Mouse (Mus musculus): ENCODE results near the gene Fbp1. TPM values are rescaled to one million over a fixed set of nuclear protein-coding genes. Genes with fewer than 3 reads are reported as not detected.
"Not testable (repeated sequence)": the region's sequence is repeated elsewhere in the genome, so short reads cannot be mapped to it uniquely, and the experiment has no call there.

The Fbp1 gene
- 17.6 and 25.5 TPM in 2 replicates for polyA plus RNA-seq (2012; rRNA removed)

DNA sequence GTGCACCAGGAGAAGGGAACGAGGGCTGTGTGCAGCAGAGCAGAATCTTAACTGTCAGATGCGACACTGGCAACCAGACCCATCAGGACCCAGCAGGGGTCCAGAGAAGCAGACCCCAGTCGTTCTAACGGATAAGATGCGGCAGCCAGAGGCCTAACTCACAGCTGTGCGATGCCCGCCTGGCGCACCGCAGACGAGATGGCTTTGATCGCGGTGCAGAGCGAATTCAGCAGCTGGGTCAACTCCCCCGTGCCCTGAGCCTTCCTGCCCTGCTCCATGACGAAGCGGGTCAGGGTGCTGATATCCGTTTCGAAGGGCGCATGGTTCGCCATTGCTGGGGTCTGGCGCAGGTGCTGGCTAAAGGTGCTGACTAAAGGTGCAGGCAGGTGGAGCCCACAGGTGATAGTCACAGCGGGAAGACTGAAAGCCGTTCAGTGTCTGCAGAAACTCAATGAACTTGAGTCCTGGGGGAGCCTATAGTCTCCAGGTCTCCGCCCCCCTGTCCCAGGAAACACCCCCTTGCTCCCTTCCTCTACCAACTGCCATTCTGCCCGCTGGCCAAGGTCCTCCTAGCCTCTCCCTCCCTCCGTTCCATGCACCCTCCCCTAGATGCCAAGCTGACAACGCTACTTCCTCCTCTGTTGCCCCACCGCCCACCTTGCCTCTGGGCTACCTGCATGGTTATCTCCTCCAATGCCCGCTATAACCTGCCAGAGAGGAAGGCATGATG, at the start of gene Fbp1:
Gene Fbp1, minus strand, starts transcription at position 571 of the 730 bp plus-strand sequence.
- DNase-seq (ENCODE audit: low read depth, low spot score) = no peak
- 16% methylated on average over 29 of the region's 29 CpGs for WGBS

DNA sequence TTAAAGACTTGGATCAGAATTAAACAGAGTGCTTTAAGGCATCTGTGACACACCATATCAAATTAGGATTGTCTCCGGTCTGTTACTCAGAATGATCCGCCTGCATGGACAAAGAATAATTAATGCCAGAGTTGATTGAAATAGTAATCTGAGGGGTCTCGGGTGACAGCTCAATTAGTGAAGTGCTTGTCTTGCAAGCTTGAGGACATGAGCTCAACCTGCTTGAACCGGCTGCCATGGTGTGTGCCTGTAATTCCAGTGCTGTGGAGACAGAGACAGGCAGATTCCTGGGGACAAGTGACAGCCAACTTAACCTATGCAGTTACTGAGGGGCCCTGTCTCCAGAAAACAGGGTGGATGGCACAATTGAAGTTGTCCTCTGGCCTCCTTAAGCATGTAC, 44.4 kb upstream of the Fbp1 start:
- WGBS = 93% methylated on average over 4 of the region's 4 CpGs

DNA sequence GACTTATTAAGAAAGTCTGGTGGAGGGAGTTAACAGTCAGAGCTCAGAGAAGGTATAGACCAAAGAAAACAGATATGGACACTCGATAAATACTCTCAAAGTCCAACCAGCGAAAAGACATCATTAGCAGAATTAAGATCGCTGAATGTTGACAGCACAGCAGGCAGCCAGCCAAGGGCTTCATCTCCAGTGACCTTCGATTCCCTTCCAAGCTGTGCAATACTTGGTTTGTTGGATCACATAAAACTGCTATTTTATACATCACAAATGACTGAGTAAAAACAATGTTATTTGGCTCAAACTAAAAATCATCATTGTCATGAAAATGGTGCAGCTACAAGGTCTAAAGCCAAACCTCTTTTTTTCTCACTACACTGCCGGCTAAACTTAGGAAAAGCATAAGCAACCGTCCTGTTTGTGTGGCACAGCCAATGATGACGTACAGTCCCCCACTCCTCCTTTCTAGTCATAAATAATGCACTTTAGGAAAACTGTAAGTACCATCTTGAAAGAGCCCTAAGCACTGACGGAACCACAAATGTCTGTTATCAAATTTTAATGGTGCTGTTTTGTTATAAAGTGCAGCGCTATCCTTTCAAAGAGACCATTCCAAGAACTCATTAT, 41.8 kb upstream of the Fbp1 start:
- DNase-seq (ENCODE audit: low read depth, low spot score) = no peak
- 61% methylated on average over 9 of the region's 9 CpGs for WGBS

More for the DNA sequence above, 44.4 kb upstream of the Fbp1 start:
- DNase-seq (ENCODE audit: low read depth, low spot score) = no peak

DNA sequence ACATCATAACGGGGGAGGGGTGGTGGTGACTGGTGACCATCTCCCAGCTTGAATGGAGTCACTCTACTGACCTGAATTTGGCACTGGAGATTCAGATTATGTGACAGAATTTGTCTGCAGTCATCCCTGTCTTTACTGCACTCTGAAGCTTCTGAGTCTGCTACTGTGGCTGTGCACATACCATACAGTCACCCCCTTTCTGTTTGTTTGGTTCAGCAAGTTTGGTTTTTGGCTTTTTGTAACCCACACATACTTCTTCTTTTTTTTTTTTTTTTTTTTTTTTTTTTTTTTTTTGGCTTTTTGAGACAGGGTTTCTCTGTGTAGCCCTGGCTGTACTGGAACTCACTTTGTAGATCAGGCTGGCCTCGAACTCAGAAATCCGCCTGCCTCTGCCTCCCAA, 41.1 kb upstream of the Fbp1 start:
- 82% methylated on average over 3 of the region's 3 CpGs for WGBS
- not testable (repeated sequence) for DNase-seq (ENCODE audit: low read depth, low spot score)

DNA sequence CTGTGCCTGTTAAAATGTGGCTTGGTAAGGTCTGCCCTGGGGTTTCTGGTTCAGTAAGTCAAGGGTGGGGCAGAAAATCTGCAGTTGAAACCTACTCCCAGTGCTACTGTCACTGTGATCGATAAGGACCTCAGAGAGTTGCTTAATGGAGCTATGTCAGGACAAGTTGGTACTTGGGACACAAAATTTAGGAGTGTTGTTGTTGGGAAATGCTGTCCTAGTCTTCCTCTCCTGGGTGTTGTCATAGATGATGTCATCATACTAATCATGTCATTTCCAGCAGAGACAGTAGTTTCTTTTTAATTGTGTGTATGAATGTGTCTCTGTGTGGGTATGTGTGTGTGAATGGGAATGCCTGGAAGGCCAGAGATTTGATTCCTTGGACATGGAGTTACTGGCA, 39.4 kb upstream of the Fbp1 start:
- 74% methylated on average over 1 of the region's 1 CpGs for WGBS
- DNase-seq (ENCODE audit: low read depth, low spot score) = no peak

DNA sequence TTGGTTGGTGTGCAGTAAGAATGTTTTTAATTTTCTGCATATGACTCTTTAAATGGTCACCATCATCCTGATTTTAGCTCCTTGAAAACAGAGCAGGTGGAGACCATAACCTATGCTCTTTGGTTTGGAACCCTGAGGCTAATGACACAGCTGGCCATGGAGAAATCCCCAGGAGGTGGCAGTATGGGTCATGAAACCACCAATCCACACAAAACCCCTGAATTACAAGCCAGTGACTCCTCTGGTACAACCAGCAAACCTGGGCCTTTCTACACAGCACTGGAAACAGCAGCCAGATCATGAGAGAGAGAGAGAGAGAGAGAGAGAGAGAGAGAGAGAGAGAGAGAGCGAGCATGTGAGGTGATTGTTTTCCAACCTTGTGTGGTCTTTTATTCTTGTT, 38.4 kb upstream of the Fbp1 start:
- DNase-seq (ENCODE audit: low read depth, low spot score) = peak; percentile 4
- WGBS = 75% methylated on average over 1 of the region's 1 CpGs

DNA sequence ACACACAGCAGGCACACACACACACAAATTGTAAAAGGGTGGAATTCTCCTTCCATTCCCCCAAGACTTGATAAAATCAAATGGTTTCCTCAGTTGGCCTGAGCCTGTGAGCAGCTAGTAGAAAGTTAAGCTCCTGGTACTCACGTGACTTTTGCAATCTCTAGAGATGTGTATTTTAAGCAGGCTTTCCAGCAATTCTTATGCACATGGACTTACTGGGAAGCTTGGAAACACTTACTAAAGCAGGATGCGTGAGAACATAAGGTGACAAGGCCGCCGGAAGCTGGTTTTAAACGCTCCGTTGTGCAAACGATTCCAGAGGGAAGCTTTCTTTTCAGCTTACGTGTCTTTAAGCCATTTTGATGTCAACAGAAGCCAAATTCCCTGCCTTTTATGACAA, 35.1 kb upstream of the Fbp1 start:
- DNase-seq (ENCODE audit: low read depth, low spot score) = no peak
- 71% methylated on average over 8 of the region's 8 CpGs for whole genome bisulfite sequencing

DNA sequence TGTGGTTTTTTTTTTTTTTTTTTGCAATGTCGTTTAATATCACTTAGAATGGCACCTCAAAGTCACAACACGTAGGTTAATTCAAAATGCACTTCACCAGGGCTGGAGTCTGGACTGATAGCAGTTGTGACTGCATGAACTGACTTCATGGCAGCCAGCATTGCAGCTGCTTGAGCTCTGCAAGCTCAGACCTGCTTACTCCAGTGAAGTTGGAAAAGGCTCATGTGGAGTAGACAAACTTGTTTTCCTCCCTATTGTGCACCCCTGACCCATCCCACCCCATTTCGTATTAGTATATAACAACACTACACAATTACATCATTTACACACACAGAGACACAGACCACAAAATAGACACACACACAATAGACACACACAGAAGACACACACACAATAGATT, 34.6 kb upstream of the Fbp1 start:
- 64% methylated on average over 3 of the region's 3 CpGs for WGBS
- DNase-seq (ENCODE audit: low read depth, low spot score) = no peak

DNA sequence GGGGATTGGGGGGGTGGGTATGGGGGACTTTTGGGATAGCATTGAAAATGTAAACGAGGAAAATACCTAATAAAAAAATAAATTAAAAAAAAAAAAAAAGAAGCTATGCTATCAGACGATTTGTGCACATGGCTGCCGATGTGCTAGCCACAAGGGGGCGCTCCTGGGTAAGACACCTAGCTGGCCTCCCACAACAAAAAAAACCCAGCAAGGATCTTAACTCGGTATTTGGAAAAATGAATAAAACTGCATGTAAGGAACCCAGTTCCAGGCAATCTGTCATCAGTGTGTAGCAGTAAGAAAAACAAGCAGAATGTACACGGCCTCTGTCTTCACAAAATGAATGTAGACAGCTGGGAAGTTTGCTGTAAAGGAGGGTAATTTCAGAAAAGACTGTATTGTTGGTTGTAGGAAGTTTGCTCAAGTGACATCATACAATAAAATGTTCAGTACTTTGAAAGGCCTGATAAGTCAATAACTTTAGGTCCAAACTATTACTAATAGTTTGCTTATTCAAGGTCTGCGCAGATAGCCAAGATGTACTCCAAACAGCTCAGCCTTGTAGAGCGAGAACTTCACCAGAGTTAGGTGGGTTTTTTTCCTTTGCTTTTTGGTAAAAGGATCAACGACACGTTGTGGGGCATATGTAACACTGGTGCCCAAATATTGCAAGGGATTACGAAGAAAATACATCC, 31.7 kb upstream of the Fbp1 start:
- 21% methylated on average over 11 of the region's 11 CpGs for WGBS
- DNase-seq (ENCODE audit: low read depth, low spot score) = peak; percentile 45

DNA sequence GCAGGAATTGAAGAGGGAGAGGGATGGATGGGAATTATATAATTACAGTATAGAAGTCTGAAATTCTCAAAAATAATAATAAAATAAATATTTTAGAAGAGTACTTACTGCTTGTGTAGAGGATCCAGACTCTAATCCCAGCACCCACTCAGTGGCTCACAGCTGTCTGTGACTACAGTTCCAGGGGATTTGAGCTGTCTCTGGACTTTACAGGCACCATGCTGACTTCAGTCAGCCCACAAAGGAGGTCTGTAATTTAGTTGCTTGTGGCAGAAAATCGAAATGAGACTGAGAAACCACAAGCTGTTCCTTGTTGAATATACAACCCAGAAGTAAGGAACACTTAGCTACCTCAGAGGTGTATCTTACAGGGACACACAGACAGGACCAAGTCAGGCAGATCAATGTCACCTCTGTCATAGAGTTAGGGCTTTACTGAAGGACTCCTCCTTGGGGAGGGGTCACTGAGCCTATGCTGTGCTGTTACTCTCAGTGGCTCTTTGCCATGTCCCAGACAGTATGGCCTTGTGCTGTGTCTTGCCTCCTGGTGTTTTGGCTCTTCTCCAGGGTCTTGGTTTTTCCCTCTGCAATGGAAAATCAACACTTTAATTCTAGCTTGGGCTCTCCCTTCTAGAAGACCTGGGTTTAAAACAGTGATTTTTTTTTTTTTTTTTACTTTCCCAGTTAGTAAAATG, 29.5 kb upstream of the Fbp1 start:
- DNase-seq (ENCODE audit: low read depth, low spot score) = no peak
- WGBS = 35% methylated on average over 1 of the region's 1 CpGs

DNA sequence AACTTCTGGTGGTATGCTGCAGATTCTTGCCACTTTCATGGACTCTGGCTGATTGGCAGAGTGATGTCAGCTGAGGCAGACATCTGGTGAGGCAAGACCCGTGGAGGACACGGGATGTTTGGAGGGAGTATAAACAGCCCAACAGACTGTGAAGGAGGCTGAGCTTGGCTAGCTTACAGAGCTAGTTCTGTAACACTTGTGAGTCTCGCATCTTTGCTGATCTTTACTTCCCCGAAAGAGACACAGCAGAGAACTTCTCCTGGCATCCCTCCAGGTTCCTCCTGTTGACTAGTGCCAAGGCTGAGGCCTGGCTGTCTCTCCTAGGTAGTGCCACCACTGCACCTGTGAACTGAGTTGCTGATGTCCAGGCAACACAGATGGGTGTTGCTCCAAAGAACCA, 28.6 kb upstream of the Fbp1 start:
- DNase-seq (ENCODE audit: low read depth, low spot score) = no peak
- WGBS = 27% methylated on average over 4 of the region's 4 CpGs

DNA sequence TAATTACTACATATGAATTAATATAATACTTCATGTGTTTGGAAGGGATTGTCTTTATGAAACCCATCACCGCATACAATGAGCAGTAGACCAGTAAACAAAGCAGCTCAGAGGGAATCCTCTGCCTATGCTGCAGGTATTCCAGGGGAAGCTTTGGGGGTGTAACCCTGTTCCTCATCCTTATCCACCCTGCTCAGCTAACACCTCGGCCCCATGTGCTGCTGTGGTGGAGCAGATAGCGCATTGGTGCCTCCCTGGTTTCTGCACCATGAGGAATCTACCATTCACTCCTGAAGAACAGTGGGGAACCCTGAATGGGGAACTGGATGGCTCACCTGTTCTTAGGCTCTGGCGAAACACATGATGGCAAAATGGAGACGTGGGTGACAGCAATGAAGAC, 23.5 kb upstream of the Fbp1 start:
- DNase-seq (ENCODE audit: low read depth, low spot score) = no peak
- WGBS = 83% methylated on average over 5 of the region's 5 CpGs

DNA sequence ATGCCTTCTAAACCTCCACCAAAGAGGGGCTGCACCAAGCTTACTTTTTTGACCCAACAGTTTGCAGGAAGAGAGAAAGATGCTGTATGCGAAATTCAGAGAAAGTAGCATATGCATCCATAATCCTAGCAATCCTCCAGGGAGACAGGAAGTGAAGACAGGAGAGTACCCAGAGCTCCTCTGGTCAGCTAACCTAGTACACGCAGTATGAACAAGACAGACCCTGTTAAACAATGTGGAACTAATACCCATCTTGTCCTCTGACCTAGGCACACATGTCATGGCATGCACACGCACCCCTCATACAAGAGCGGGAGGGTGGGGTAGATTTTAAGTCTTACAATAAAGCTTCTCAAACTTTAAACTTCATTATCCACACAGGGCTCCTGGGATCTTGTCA, 22.1 kb upstream of the Fbp1 start:
- WGBS = 85% methylated on average over 4 of the region's 4 CpGs
- DNase-seq (ENCODE audit: low read depth, low spot score) = no peak

DNA sequence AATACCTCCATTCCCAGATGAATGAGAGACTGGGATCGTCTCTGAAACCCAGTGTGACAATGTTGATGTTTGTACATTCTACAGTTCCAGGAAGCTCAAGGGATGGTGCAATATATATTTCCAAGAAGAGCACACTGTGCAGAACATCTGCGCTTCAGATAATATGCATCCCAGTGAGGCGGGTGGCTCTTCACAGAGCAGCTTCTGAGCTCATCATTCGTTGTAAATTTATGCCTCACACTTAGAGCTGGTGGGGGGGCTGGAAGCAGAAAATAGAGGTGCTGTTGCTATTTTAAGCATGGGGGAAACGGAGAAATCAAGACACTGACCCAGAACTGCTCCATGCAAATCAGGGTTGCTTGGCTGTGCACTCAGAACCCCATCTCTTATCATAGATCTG, 21.7 kb upstream of the Fbp1 start:
- 80% methylated on average over 5 of the region's 5 CpGs for WGBS

DNA sequence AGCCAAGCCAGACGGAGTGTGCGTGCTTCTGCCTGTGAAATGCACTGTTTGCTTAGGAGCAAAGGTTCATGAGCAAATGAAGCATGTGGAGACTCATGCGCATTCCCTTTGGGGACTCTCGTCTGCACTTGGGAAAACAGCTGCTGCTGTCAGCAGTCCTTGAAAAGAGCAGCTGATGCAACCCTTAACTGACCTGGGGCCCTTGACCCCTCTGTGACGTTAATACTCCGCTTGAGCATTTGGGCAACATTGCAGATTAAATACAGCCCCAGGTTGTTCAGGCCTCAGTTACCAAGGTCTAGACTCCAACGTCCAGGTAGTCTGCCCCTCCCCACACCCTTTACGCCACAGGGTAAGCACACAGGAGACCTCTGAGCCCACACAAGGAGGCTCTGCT, 20.1 kb upstream of the Fbp1 start:
- 14% methylated on average over 8 of the region's 8 CpGs for WGBS
- DNase-seq (ENCODE audit: low read depth, low spot score) = no peak

More for the DNA sequence above, 21.7 kb upstream of the Fbp1 start:
- DNase-seq (ENCODE audit: low read depth, low spot score) = no peak

DNA sequence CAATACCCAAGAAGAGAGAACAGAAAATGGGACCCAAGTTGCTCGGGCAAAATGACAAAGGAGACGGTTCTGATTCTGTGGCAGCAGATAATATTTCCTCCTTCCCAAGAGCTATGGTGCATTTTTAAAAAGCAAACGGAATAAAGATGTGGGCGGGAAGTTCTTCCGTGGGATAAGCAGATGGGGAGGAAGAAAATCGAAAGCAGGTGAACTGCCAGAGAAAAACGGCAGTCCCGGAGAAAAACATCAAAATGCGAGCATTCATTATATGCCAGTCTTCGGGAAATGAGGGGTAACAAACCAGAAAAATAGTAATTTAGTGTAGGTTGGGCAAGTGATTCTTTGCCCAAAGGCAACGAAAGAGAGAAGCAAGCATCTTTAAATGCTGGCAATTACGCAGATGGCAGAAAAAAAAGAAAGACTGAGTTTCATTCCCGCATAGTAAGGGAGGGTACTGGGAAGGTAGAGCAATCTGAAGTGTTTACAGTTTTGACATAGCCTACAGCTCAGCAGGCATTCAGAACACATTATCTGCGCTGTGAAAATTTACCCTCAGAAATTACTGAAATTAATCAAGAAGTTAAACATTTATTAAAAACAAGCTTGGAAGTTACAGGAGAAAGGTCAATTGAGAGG, 19.6 kb upstream of the Fbp1 start:
- DNase-seq (ENCODE audit: low read depth, low spot score) = no peak
- WGBS = 30% methylated on average over 14 of the region's 14 CpGs

DNA sequence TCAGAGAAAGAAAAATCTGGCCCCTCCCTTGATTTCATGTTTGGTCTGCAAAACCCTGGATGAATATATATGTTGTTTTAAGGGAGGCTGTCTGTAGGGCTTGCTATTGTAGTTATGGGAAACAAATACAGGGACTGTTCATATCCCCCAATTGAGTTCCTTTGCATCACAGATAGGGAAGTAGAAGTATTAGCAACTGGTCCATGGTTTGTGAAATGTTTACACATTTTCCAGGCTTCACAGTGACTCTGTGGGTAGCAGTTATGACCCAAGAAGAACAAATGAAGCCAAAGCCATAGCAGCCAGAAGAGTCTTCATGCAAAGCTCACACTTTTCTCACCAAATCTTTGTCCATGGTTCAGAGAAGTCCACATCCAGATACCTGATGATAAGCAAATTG, 13.1 kb upstream of the Fbp1 start:
- DNase-seq (ENCODE audit: low read depth, low spot score) = no peak

DNA sequence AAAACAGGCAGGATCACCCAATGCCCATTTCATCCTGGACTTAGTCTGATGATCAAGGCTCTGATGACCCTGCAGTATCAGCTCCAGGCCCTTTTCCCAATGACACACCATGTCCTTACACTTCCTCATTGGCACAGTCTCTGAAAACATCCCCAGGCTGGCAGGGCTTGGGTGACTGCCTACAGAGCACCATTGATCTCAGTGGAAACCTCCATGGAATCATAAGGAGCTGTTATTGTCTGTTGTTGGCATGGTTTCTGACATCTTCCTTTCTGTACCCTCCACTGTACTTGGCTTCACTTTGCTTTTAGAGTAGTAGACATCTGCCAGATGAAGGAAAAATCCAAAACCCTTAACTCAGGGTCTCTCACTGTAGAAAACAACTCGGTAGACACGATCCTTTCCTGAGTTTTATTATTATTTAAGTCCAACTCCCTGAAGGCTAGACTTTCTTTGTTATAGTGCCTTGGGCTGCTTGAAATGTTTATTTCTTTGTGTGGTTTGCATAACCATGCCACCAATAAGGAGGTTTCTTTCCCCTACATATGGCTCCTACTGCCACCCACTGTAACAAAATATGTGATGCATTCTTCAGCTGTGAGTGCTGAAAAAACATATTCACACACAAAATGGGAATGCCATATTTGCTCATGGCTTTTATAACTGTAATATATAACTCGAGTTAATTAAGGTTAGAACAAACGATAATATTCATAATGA, 10.0 kb upstream of the Fbp1 start:
- no peak for DNase-seq (ENCODE audit: low read depth, low spot score)
- WGBS = 78% methylated on average over 4 of the region's 4 CpGs

DNA sequence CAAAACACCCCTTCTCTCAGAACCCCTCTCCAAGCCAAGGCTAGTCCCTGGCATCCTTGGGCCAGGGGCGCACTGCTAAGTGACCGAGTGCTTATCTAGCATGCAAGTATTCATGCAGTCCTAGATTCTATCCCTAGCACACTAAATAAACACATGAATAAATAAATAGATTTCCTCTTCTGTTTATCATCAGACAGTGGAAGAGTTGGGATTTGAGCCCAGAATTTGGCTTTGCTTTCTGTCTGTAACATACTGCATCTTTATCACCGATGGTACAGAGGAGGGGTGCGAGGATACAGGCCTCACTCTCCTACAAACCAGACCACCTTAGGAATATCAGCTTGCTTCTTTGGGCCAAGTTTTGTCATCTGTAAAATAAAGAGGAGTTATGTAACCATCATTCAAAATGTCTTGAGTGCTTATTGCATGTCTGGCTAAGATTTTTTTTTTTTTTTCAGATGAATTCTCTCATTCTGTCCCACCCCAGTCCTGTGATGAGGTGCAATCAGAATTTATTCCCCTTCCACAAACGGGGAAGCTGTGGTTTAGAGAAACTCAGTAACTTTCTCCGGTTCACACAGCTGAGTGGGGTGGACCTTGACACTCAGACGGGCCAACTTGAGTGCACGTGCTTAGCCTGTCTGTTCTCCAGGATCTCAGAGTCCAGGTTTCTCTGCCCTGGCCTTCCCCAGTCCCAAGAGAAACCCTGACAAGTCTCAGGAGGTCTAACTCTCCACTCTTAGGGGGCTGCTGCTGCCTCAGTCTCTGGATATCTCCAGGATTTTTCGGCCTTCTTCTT, 5.2 kb upstream of the Fbp1 start:
- 61% methylated on average over 9 of the region's 9 CpGs for WGBS
- DNase-seq (ENCODE audit: low read depth, low spot score) = no peak
